Mouse (Mus musculus): Measurements from ENCODE around the gene Fau. TPM values are rescaled to one million over a fixed set of nuclear protein-coding genes. Genes with fewer than 3 reads are reported as not detected.
A peak's percentile ranks its signal among the peaks of the same experiment; 100 is the strongest.

Gene Fau
- polyA plus RNA-seq, 1 experiment from 2014 or later, result 624 TPM

GRCm38 (mm10) chr19:6067011-6067723 lies 9.5 kb downstream of the Fau start:
- peak overlapping the region; percentile 95 for H3K27ac ChIP-seq (replicated peaks)
- H3K4me3 ChIP-seq, result peak overlapping the region; percentile 59
- no peaks in the 10 kb centered on the region for H3K9me3 ChIP-seq
- H3K36me3 ChIP-seq, result peaks cover 35% of the 10 kb centered on the region
- peak overlapping the region; percentile 86 for H3K9ac ChIP-seq
- peak overlapping the region; percentile 95 for H3K4me2 ChIP-seq
- ATAC-seq (ENCODE audit: low read depth), result peak; percentile 82
- no peaks in the 10 kb centered on the region for H3K27me3 ChIP-seq
- H3K4me1 ChIP-seq (replicated peaks), result peaks cover 44% of the 10 kb centered on the region
- WGBS, result under 1% methylated on average over 30 of the region's 30 CpGs

GRCm38 (mm10) chr19:6067724-6068415 lies 10.2 kb downstream of the Fau start, which contains the start of gene Tm7sf2:
Gene Tm7sf2, minus strand, starts transcription at chr19:6068373.
- H3K4me3 ChIP-seq, result peak within 1 kb of the TSS; percentile 59
- 9% methylated on average over 33 of the region's 33 CpGs for WGBS
- peak within 1 kb of the TSS; percentile 86 for H3K9ac ChIP-seq
- no peaks in the 10 kb centered on the region for H3K27me3 ChIP-seq
- H3K4me2 ChIP-seq, result peak within 1 kb of the TSS; percentile 95
- peaks cover 40% of the 10 kb centered on the region for H3K36me3 ChIP-seq
- peak within 1 kb of the TSS; percentile 95 for H3K27ac ChIP-seq (replicated peaks)
- peaks cover 37% of the 10 kb centered on the region for H3K4me1 ChIP-seq (replicated peaks)
- ATAC-seq (ENCODE audit: low read depth), result peak; percentile 94
- H3K9me3 ChIP-seq, result no peaks in the 10 kb centered on the region

DNA sequence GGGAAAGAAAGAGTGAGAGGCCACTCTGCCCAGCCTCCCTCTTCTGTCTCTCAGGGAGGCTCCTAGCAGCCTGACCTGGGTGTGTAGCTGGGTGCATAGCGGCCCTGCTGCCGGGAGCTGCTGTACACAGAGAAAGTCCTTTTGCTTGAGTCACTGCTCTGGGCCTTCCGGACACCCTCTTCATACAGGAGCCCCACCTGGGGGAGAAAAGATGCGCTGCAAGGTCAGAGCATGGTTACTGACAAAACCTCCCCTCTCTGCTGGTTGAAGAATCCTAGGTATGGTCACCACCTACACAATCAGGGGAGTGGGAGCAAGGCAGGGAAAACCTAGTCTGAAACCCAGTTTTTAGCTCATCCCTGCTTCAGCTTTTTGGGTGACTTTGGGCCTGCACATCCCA lies 11.3 kb downstream of the Fau start:
- Histone ChIP-seq H3K36me3 (peaks cover 45% of the 10 kb centered on the region), H3K27ac (replicated peaks) (no peak overlapping the region), H3K4me3 (no peak overlapping the region), H3K4me2 (no peak overlapping the region), H3K9me3 (no peaks in the 10 kb centered on the region), H3K27me3 (no peaks in the 10 kb centered on the region), H3K9ac (no peak overlapping the region), H3K4me1 (replicated peaks) (peaks cover 28% of the 10 kb centered on the region)
- no peak for ATAC-seq (ENCODE audit: low read depth)
- WGBS, result 81% methylated on average over 4 of the region's 4 CpGs

- no peaks in the 10 kb centered on the region for H3K27me3 ChIP-seq
- H3K4me3 ChIP-seq, result no peak overlapping the region
- H3K36me3 ChIP-seq, result peaks cover 51% of the 10 kb centered on the region
- WGBS, result 94% methylated on average over 10 of the region's 10 CpGs
- no peaks in the 10 kb centered on the region for H3K9me3 ChIP-seq
- no peak overlapping the region for H3K9ac ChIP-seq
- no peak overlapping the region for H3K27ac ChIP-seq (replicated peaks)
- H3K4me1 ChIP-seq (replicated peaks), result peaks cover 28% of the 10 kb centered on the region
- H3K4me2 ChIP-seq, result no peak overlapping the region
- ATAC-seq (ENCODE audit: low read depth), result no peak
Observed at GRCm38 (mm10) chr19:6069851-6070250, 12.2 kb downstream of the Fau start.

GRCm38 (mm10) chr19:6070571-6071250 lies 13.1 kb downstream of the Fau start:
- Histone ChIP-seq H3K4me2 (no peak overlapping the region), H3K27ac (replicated peaks) (no peak overlapping the region), H3K4me1 (replicated peaks) (peaks cover 29% of the 10 kb centered on the region), H3K9me3 (no peaks in the 10 kb centered on the region), H3K27me3 (no peaks in the 10 kb centered on the region), H3K4me3 (no peak overlapping the region), H3K9ac (no peak overlapping the region), H3K36me3 (peaks cover 57% of the 10 kb centered on the region)
- no peak for ATAC-seq (ENCODE audit: low read depth)
- WGBS, result 91% methylated on average over 31 of the region's 31 CpGs

DNA sequence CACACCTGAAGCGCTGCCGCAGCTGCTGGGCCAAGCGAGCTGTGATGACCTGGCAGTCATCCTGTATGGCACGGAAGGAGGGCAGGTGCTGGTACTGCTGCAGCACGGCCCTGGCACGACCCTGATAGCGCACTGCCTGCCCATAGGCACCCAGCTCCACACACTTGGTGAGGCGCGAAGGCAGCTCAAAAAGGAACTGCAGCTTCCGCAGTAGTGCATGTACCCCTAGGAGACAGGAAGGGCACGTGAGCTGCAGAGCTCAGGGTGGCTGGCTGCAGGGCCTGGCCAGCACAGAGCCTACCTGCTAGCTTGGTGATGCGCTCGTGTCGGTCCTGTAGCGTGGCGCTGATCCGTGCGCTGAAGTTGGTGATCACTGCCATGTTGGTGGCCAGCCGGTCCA lies 13.6 kb downstream of the Fau start:
- peaks cover 29% of the 10 kb centered on the region for H3K4me1 ChIP-seq (replicated peaks)
- H3K27me3 ChIP-seq, result no peaks in the 10 kb centered on the region
- H3K4me2 ChIP-seq, result no peak overlapping the region
- no peak overlapping the region for H3K9ac ChIP-seq
- H3K4me3 ChIP-seq, result no peak overlapping the region
- H3K36me3 ChIP-seq, result peaks cover 57% of the 10 kb centered on the region
- no peak for ATAC-seq (ENCODE audit: low read depth)
- H3K9me3 ChIP-seq, result no peaks in the 10 kb centered on the region
- no peak overlapping the region for H3K27ac ChIP-seq (replicated peaks)
- 92% methylated on average over 19 of the region's 19 CpGs for WGBS

DNA sequence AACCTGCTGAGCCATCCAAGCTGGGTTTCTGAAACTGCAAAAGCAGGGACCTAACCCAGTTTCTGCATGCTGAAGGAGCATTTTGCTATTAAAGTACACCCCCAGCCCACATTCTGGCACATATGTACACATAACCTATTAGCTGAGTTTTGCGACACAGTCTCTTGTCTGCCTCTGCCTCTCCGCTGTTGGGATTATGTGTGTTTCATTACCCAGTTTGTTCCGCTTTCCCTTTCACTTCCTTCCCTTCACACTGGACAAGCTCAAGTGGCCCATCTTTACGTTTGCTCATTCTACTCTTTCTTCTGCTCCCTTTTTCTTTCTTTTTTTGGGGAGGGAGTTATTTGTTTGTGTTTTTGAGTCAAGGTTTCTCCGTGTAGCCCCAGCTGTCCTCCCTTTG lies 16.2 kb downstream of the Fau start:
- peaks cover 55% of the 10 kb centered on the region for H3K36me3 ChIP-seq
- ATAC-seq (ENCODE audit: low read depth), result no peak
- no peak overlapping the region for H3K4me3 ChIP-seq
- no peak overlapping the region for H3K27ac ChIP-seq (replicated peaks)
- H3K4me1 ChIP-seq (replicated peaks), result peaks cover 21% of the 10 kb centered on the region
- H3K27me3 ChIP-seq, result no peaks in the 10 kb centered on the region
- H3K9ac ChIP-seq, result no peak overlapping the region
- WGBS, result 91% methylated on average over 5 of the region's 5 CpGs
- no peak overlapping the region for H3K4me2 ChIP-seq
- H3K9me3 ChIP-seq, result no peaks in the 10 kb centered on the region

DNA sequence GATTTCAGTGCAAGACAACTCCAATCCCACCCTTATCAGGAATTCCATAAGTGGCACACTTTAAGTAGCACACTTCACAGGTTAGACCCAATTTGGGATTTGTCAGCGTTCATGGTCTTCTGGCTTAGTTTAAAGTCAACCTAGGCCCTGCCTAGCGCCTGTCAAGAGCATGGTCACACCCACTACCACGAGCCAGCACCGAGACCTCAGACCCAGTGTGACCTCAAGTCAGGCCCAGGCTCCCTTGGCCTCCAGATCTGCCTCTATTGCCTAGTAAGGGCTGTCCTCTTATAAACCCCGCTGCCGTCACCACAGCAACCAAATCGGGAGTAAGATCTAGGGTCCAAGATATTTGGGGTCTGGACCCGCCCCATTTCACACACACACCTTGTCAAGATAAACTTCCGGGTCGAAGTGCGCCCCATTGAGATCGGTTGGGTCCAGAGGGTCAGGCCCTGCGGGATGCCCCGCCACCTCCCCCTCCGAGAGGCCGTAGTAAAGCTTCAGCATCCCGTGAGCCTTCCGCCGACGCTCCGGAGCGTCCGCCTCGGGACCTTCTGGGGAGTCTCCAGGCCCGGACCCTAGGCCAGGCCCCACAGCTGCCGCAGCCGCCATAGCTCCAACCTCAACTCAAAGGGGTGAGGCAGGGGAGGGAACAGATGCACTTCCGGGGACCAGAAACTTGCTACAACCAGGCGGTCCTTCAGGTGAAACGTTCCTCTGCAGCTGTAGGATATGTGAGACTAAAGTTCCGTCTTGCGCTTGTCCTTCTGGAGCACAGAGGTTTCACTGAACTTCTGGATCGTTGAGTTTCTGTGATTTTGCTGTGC lies 19.1 kb downstream of the Fau start, which contains the start of gene Vps51:
Gene Vps51, minus strand, starts transcription at position 668 of the 830 bp plus-strand sequence.
- 2% methylated on average over 33 of the region's 33 CpGs for WGBS
- peak; percentile 90 for ATAC-seq (ENCODE audit: low read depth)
- Histone ChIP-seq H3K9ac (peak within 1 kb of the TSS; percentile 82), H3K4me1 (replicated peaks) (peaks cover 21% of the 10 kb centered on the region), H3K4me2 (peak within 1 kb of the TSS; percentile 92), H3K27me3 (no peaks in the 10 kb centered on the region), H3K27ac (replicated peaks) (peak within 1 kb of the TSS; percentile 87), H3K4me3 (peak within 1 kb of the TSS; percentile 71), H3K9me3 (no peaks in the 10 kb centered on the region), H3K36me3 (peaks cover 50% of the 10 kb centered on the region)

- Histone ChIP-seq H3K4me2 (no peak within 1 kb of the TSS), H3K27me3 (no peaks in the 10 kb centered on the region), H3K36me3 (peaks cover 40% of the 10 kb centered on the region), H3K27ac (replicated peaks) (no peak within 1 kb of the TSS), H3K4me1 (replicated peaks) (peaks cover 36% of the 10 kb centered on the region), H3K4me3 (no peak within 1 kb of the TSS), H3K9me3 (no peaks in the 10 kb centered on the region), H3K9ac (no peak within 1 kb of the TSS)
- ATAC-seq (ENCODE audit: low read depth), result no peak
- WGBS, result 91% methylated on average over 12 of the region's 12 CpGs
Observed at GRCm38 (mm10) chr19:6079983-6080480, 22.4 kb downstream of the Fau start, which contains the start of gene Tmem262. Gene Tmem262, plus strand, starts transcription at chr19:6080033.

DNA sequence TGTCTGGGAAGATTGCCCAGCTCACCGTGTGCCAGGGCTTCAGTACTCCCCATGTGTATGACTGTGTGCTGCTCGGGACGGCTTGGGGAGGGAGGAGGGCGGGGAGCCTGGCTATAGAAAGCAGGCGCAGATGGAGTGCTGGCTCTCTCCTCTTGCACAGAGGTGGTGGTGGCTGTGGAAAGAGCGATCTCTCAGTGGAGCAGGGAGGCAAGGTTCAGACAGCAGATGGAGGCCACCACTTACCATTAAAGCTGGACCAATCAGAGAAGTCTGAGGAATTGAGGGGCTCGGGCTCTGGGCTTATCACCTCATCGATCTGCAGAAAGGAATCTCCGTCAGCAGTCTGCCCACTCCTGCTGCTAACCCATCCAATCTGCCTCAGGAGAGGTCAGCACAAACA lies 24.5 kb downstream of the Fau start, which contains the start of gene Gm28374:
Gene Gm28374, minus strand, starts transcription at position 101 of the 400 bp plus-strand sequence.
- no peak for ATAC-seq (ENCODE audit: low read depth)
- H3K9ac ChIP-seq, result peak within 1 kb of the TSS; percentile 5; the same call in 1 of the 2 replicates
- WGBS, result 91% methylated on average over 9 of the region's 9 CpGs

More for the DNA sequence above, 24.5 kb downstream of the Fau start, which contains the start of gene Gm28374:
- H3K4me3 ChIP-seq, result no peak within 1 kb of the TSS
- no peaks in the 10 kb centered on the region for H3K9me3 ChIP-seq
- no peak within 1 kb of the TSS for H3K4me2 ChIP-seq
- no peaks in the 10 kb centered on the region for H3K27me3 ChIP-seq
- no peak within 1 kb of the TSS for H3K27ac ChIP-seq (replicated peaks)
- H3K4me1 ChIP-seq (replicated peaks), result peaks cover 34% of the 10 kb centered on the region
- peaks cover 36% of the 10 kb centered on the region for H3K36me3 ChIP-seq
